In genomic region chr2:170724136-170724535, GRCm38 (mm10) we compare ENCODE assay signal across 23 mouse cellular contexts. TPM values are rescaled to one million over a fixed set of nuclear protein-coding genes. Genes with fewer than 3 reads are reported as not detected.
A peak's percentile ranks its signal among the peaks of the same experiment; 100 is the strongest.
DNase-seq lines count a peak whose midpoint lies in the region; TF ChIP-seq lines count a peak whose summit lies in the region.
"Had no signal": no experiment of that assay in that cellular context is flagged by ENCODE, and none has a peak within 500 bp of the region (broad histone marks: within the 10 kb centered on the region; RNA-seq: fewer than 3 reads in every experiment).

No protein-coding gene starts in this region.

- TF ChIP-seq POLR2A in brain, embryonic 14.5 days (IDR thresholded peaks at IDR 0.05; ENCODE audit: borderline replicate concordance, extremely low read depth, insufficient read depth, insufficient read length, poor library complexity, severe bottlenecking): no peak

- DNase-seq in cerebellum, postnatal 14 days: peak; percentile 46 to 60
- no peak for DNase-seq in cerebellum, adult 11-12 months
- peak; percentile 25 for DNase-seq in heart, adult 11 months
- DNase-seq in heart, adult 18-20 months: no peak
- no peak for DNase-seq in left cerebral cortex, adult 2 months (ENCODE audit: extremely low spot score in 1 of 2, low spot score in 2 of 2)
- DNase-seq in left cerebral cortex, postnatal 4 days: no peak
- DNase-seq in brain, embryonic 14.5 days (ENCODE audit: low read depth): peak; percentile 50
- DNase-seq: adrenal gland, postnatal 10 days; cerebellum, adult 2 months; cerebellum, postnatal 36 days; gastrocnemius, adult 2 months; gastrocnemius, postnatal 25 days; heart, postnatal 10 days; heart, postnatal 4 days had no signal

- 0 out of 2 replicates have a peak overlapping the region, but pooled peaks have one; percentile 4 for H3K4me3 ChIP-seq in left cerebral cortex, adult 2 months
- H3K4me3 ChIP-seq: embryonic facial prominence, embryonic 15.5 days; erythroblast, embryonic 14.5 days; forebrain, embryonic 10.5 days; gastrocnemius, adult 2 months; heart, embryonic 10.5 days; hindbrain, embryonic 12.5 days had no signal

- no peak for TF ChIP-seq CTCF in left cerebral cortex, adult 2 months (IDR thresholded peaks at IDR 0.05)
- TF ChIP-seq CTCF in brain, embryonic 14.5 days (IDR thresholded peaks at IDR 0.05; ENCODE audit: borderline replicate concordance, extremely low read depth, insufficient read depth, insufficient read length): no peak

- H3K27ac ChIP-seq in left cerebral cortex, adult 2 months: no peak overlapping the region
- H3K27ac ChIP-seq: embryonic facial prominence, embryonic 15.5 days; forebrain, embryonic 10.5 days; gastrocnemius, adult 2 months; heart, embryonic 10.5 days; hindbrain, embryonic 12.5 days had no signal

- intact Hi-C loops in left cerebral cortex, adult 2 months (cut with DNase I): no loop called here
- intact Hi-C loops in left cerebral cortex, postnatal 4 days (cut with DNase I): no loop called here

RNA-seq across cellular contexts. Expression of gene Dok5, which starts 7.5 kb away (rescaled TPM):
- under 1 TPM; 0.26 to 0.30 TPM for total RNA-seq in heart, adult 18-20 months (2021)
- 10 to 100 TPM; 30.8 to 32.8 TPM for total RNA-seq in left cerebral cortex, adult 2 months (2021)
- total RNA-seq in left cerebral cortex, postnatal 4 days (2021): 100 to 1,000 TPM; 100 to 127 TPM
- 30.6 and 35.0 TPM in 2 replicates for polyA plus RNA-seq in brain, embryonic 14.5 days (2012; rRNA removed)
- total RNA-seq: granulocyte monocyte progenitor cell, adult 5-6 weeks; MEL had no signal
- polyA plus RNA-seq: C2C12; erythroblast, embryonic 14.5 days; inflammation-experienced regulatory T-cells, adult 6 months had no signal

Comparison
In these comparisons a context has a peak if more than half of its experiments do, and no peak if none do; other contexts are left out.
1. DNase-seq: peak in cerebellum, postnatal 14 days (2 of 2), heart, adult 11 months (single experiment) and brain, embryonic 14.5 days (single experiment); none in cerebellum, adult 11-12 months (single experiment), heart, adult 18-20 months (0 of 2), left cerebral cortex, adult 2 months (0 of 2) and left cerebral cortex, postnatal 4 days (single experiment).
2. RNA of gene Dok5, which starts 7.5 kb away (total RNA-seq): 100 to 127 TPM in left cerebral cortex, postnatal 4 days and 30.8 to 32.8 TPM in left cerebral cortex, adult 2 months; 0.26 to 0.30 TPM in heart, adult 18-20 months; every median in the first group is over 10 times any median in the second.